14 mouse cellular contexts compared by ENCODE assay signal in the genomic region with DNA sequence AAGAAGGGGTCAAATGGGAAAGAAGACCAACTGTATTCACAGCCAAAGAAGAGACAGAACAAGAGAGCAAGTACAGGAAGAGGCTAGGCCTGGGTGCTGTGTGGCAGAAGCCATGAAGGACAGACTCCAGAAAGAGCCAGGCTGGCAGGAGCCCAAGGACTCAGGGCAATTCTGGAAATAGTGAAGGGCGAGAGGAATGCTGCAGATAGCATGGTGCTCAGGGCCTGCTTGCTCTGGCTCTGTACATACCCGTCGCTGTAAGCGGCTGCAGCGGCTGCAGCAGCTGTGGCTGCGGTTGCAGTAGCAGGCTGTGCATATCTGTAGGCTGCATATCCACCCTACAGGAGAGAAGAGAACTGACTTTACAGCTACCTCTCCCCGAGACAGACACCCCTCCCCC. TPM values are rescaled to one million over a fixed set of nuclear protein-coding genes. Genes with fewer than 3 reads are reported as not detected.
A peak's percentile ranks its signal among the peaks of the same experiment; 100 is the strongest.
DNase-seq lines count a peak whose midpoint lies in the region; ATAC-seq and TF ChIP-seq lines count a peak whose summit lies in the region.
"Had no signal": no experiment of that assay in that cellular context is flagged by ENCODE, and none has a peak within 500 bp of the region (broad histone marks: within the 10 kb centered on the region; RNA-seq: fewer than 3 reads in every experiment).

No protein-coding gene starts in this region.

- TF ChIP-seq EP300 in lung, postnatal 0 days (IDR thresholded peaks at IDR 0.05): no peak

- DNase-seq in gastrocnemius, adult 2 months: peak; percentile 56
- no peak for DNase-seq in gastrocnemius, postnatal 36 days
- DNase-seq in MN1 (ENCODE audit: low spot score): peak; percentile 33
- DNase-seq in adrenal gland, postnatal 14 days: peak; percentile 90
- no peak for DNase-seq in lung, postnatal 0 days (ENCODE audit: low spot score)
- DNase-seq in spleen, postnatal 10 days (ENCODE audit: low spot score in 2 of 2): no peak
- DNase-seq in left cerebral cortex, adult 9 months (ENCODE audit: low spot score in 2 of 2): no peak
- DNase-seq: thymus, postnatal 25 days had no signal

- H3K4me2 ChIP-seq in heart, embryonic 13.5 days: no peak overlapping the region
- no peak overlapping the region for H3K4me2 ChIP-seq in lung, postnatal 0 days (replicated peaks; ENCODE audit: low read depth, low read length)
- H3K4me2 ChIP-seq: liver, embryonic 12.5 days had no signal

- no peaks in the 10 kb centered on the region for H3K9me3 ChIP-seq in heart, embryonic 13.5 days
- H3K9me3 ChIP-seq in lung, postnatal 0 days (ENCODE audit: low read length): no peaks in the 10 kb centered on the region
- H3K9me3 ChIP-seq: liver, embryonic 12.5 days had no signal

- no peaks in the 10 kb centered on the region for H3K27me3 ChIP-seq in heart, embryonic 13.5 days (replicated peaks)
- no peaks in the 10 kb centered on the region for H3K27me3 ChIP-seq in lung, postnatal 0 days (replicated peaks; ENCODE audit: insufficient read depth, low read length)
- H3K27me3 ChIP-seq: liver, embryonic 12.5 days; Patski had no signal

- no peak overlapping the region for H3K4me3 ChIP-seq in gastrocnemius, adult 2 months
- H3K4me3 ChIP-seq in heart, embryonic 13.5 days: no peak overlapping the region
- no peak overlapping the region for H3K4me3 ChIP-seq in lung, postnatal 0 days (ENCODE audit: low read depth, low read length)
- H3K4me3 ChIP-seq: liver, embryonic 12.5 days had no signal

- intact Hi-C loops in gastrocnemius, adult 2 months (cut with DNase I): no loop called here
- intact Hi-C loops in gastrocnemius, postnatal 36 days (cut with DNase I): no loop called here

- 28% methylated on average over 7 of the region's 7 CpGs for WGBS in heart, embryonic 13.5 days
- 93% methylated on average over 7 of the region's 7 CpGs for WGBS in lung, postnatal 0 days

- peaks cover 86% of the 10 kb centered on the region for H3K36me3 ChIP-seq in heart, embryonic 13.5 days
- peaks cover 24% of the 10 kb centered on the region for H3K36me3 ChIP-seq in lung, postnatal 0 days (ENCODE audit: insufficient read depth, low read length)

- H3K4me1 ChIP-seq in heart, embryonic 13.5 days: peaks cover 59% of the 10 kb centered on the region
- no peaks in the 10 kb centered on the region for H3K4me1 ChIP-seq in lung, postnatal 0 days (ENCODE audit: insufficient read depth, low read depth, low read length)
- H3K4me1 ChIP-seq: liver, embryonic 12.5 days had no signal

- 0 out of 2 replicates have a peak overlapping the region, but pooled peaks have one; percentile 6 for H3K27ac ChIP-seq in gastrocnemius, adult 2 months
- H3K27ac ChIP-seq in heart, embryonic 13.5 days (replicated peaks): peak overlapping the region; percentile 91
- H3K27ac ChIP-seq in lung, postnatal 0 days (ENCODE audit: low read length): no peak overlapping the region
- H3K27ac ChIP-seq: liver, embryonic 12.5 days; macrophage had no signal

- peak overlapping the region; percentile 45 for H3K9ac ChIP-seq in heart, embryonic 13.5 days
- H3K9ac ChIP-seq in lung, postnatal 0 days (replicated peaks; ENCODE audit: low read depth): no peak overlapping the region
- H3K9ac ChIP-seq: liver, embryonic 12.5 days had no signal

- TF ChIP-seq CTCF in gastrocnemius, adult 2 months (IDR thresholded peaks at IDR 0.05): no peak
- no peak for TF ChIP-seq CTCF in lung, postnatal 0 days (IDR thresholded peaks at IDR 0.05)

- ATAC-seq in heart, embryonic 13.5 days (ENCODE audit: extremely low read depth, insufficient number of reproducible peaks, low FRiP score, low TSS enrichment): peak; percentile 35; the same call in 1 of the 2 replicates
- no peak for ATAC-seq in lung, postnatal 0 days
- ATAC-seq: liver, embryonic 12.5 days; Patski had no signal

RNA-seq across cellular contexts. Expression of a gene that starts 35.3 kb away (rescaled TPM):
- total RNA-seq in gastrocnemius, adult 2 months (2021): 1,000 to 10,000 TPM; 3,091 to 7,772 TPM
- 1,000 to 10,000 TPM; 2,788 to 3,377 TPM for total RNA-seq in gastrocnemius, postnatal 36 days (2021)
- total RNA-seq in adrenal gland, postnatal 14 days (2021): 5.9 and 6.8 TPM in 2 replicates
- polyA plus RNA-seq in heart, embryonic 13.5 days (2015; fragmentation: Nextera tagmentation; extraction: Ambion mirVana): 519 and 566 TPM in 2 replicates
- 0.84 and 1.1 TPM in 2 replicates for polyA plus RNA-seq in lung, postnatal 0 days (2015; fragmentation: Nextera tagmentation; extraction: Ambion mirVana)
- total RNA-seq: left cerebral cortex, postnatal 10 days had no signal
- polyA plus RNA-seq: macrophage, Patski had no signal

RNA-seq across cellular contexts. Expression of a gene that starts 41.3 kb away (rescaled TPM):
- total RNA-seq in gastrocnemius, adult 2 months (2021): 10 to 100 TPM; 27.7 to 71.1 TPM
- total RNA-seq in gastrocnemius, postnatal 36 days (2021): 10 to 100 TPM; 34.5 to 38.8 TPM
- total RNA-seq in adrenal gland, postnatal 14 days (2021): 24.3 and 26.2 TPM in 2 replicates
- 0.06 and 0.15 TPM in 2 replicates for polyA plus RNA-seq in heart, embryonic 13.5 days (2015; fragmentation: Nextera tagmentation; extraction: Ambion mirVana)
- 0.10 TPM in 1 of 2 replicates, not detected in the other for polyA plus RNA-seq in lung, postnatal 0 days (2015; fragmentation: Nextera tagmentation; extraction: Ambion mirVana)
- polyA plus RNA-seq: hindbrain, embryonic 11.5 days; macrophage had no signal

Comparison
In these comparisons a context has a peak if more than half of its experiments do, and no peak if none do; other contexts are left out.
1. DNase-seq: peak in gastrocnemius, adult 2 months (single experiment), MN1 (single experiment) and adrenal gland, postnatal 14 days (single experiment); none in gastrocnemius, postnatal 36 days (0 of 2), lung, postnatal 0 days (single experiment), spleen, postnatal 10 days (0 of 2) and left cerebral cortex, adult 9 months (0 of 2).
2. RNA of a gene that starts 35.3 kb away (total RNA-seq): 3,091 to 7,772 TPM in gastrocnemius, adult 2 months and 2,788 to 3,377 TPM in gastrocnemius, postnatal 36 days; 5.9 to 6.8 TPM in adrenal gland, postnatal 14 days; every median in the first group is over 100 times any median in the second.